Mouse (Mus musculus) urinary bladder, postnatal 4 days (tissue): Measurements from ENCODE around the gene Afg1l.

Experiments
- DNase-seq, 2 experiments: peaks; one replicate each; pipeline ENCODE4 v3.0.0; 2021 to 2022; ENCODE audit warnings: low spot score in 2 of 2

The Afg1l gene

DNA sequence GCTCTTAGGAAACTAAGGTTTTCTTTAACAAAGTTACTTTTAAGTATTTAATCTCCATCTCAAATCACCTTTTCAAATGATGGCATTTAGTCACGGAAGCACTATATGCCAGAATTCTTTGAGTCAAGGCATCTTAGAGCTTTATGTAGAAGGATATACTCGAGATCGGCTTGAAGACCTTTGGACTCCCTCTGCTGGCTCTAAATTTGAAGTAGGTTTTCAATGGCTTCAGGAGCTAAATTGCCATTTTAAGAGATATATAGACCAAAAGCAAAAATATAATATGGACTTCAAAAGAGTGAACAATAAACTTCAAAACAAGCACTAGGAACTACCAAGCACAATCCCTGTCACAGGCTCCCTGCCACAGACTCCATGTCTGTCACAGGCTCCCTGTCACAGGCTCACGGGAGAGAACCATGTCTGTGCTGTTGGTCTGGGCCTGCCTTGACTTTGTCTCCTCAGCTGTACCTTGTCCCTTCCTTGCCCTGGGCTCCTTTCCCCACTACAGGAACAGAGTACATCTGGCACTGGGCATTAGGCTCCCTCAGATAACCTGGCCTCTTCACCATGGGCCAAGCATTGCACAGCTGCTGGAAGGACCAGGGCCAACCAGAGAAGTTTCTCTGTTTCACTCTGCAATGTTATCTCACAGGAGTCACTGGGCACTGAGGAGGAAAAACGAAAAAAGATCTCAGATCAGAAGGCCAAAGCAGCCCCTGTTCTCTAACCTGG is 210.4 kb downstream of the Afg1l start:
- no peak for DNase-seq

DNA sequence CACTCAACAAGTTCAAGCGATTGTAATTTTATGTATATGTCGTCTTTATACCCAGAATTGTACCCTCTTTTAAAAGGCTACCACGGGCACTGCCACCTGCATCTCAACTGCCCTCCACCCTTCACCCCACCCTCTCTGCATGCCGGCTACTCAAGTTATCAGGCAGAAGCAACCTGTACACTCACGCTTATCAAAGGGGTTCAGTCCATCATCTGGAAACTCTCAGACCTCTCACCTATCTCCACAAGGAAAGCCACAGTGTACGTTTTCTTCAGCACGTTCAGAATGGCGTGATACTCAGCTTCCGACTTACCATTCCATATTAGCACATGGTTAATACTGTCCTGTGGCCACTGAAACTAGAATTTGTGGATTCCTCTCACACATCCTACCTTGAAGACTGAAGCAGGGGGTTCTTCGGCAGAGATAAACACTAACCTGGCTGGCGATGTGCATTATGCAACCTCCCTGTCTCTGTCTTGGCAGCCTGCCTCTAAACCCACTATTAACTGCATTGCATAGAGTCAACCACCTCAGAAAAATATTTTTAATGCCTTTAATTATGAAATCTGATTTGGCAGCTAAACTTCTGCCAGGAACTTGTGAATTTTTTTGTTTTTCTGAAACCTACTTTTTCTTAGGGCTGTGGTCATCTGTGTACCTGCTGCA is 213.2 kb downstream of the Afg1l start:
- no peak for DNase-seq

- DNase-seq: no peak
Measured at GRCm38 (mm10) chr10:42264195-42264594, 214.2 kb downstream of the Afg1l start.

GRCm38 (mm10) chr10:42263701-42264100 is 214.7 kb downstream of the Afg1l start:
- DNase-seq: no peak
